15 mouse cellular contexts compared by ENCODE assay signal in genomic region chr4:15378762-15379161, GRCm38 (mm10).
"Had no signal": no experiment of that assay in that cellular context is flagged by ENCODE, and none has a peak within 500 bp of the region (broad histone marks: within the 10 kb centered on the region; RNA-seq: fewer than 3 reads in every experiment).

No protein-coding gene starts in this region.

- H3K9me3 ChIP-seq: liver, embryonic 12.5 days; megakaryocyte, embryonic 14.5 days; neural tube, embryonic 12.5 days; stomach, embryonic 15.5 days had no signal

- H3K27me3 ChIP-seq: liver, embryonic 12.5 days; megakaryocyte, embryonic 14.5 days; neural tube, embryonic 12.5 days; stomach, embryonic 15.5 days had no signal

- ATAC-seq: liver, embryonic 12.5 days; midbrain, embryonic 16.5 days had no signal

- H3K27ac ChIP-seq: liver, embryonic 12.5 days; liver, embryonic 14.5 days; macrophage; neural tube, embryonic 12.5 days; stomach, embryonic 15.5 days; stomach, postnatal 0 days had no signal

- H3K9ac ChIP-seq: liver, embryonic 12.5 days; liver, embryonic 14.5 days; lung, embryonic 14.5 days; neural tube, embryonic 12.5 days; stomach, embryonic 15.5 days had no signal

- H3K4me1 ChIP-seq: liver, embryonic 12.5 days; megakaryocyte, embryonic 14.5 days; neural tube, embryonic 12.5 days; stomach, embryonic 15.5 days had no signal

- H3K4me2 ChIP-seq: liver, embryonic 12.5 days; lung, embryonic 14.5 days; neural tube, embryonic 12.5 days; stomach, embryonic 15.5 days had no signal

- DNase-seq: lung, adult 18-20 months; lung, embryonic 14.5 days; lung, postnatal 10 days; right cerebral cortex, postnatal 14 days; thymus, adult 2 months; thymus, postnatal 25 days; thymus, postnatal 4 days had no signal

- H3K36me3 ChIP-seq: liver, embryonic 12.5 days; neural tube, embryonic 12.5 days; stomach, embryonic 15.5 days had no signal

- H3K4me3 ChIP-seq: liver, embryonic 12.5 days; megakaryocyte, embryonic 14.5 days; neural tube, embryonic 12.5 days; stomach, embryonic 15.5 days had no signal
